Mouse (Mus musculus): ENCODE results near the gene Psat1.

DNA sequence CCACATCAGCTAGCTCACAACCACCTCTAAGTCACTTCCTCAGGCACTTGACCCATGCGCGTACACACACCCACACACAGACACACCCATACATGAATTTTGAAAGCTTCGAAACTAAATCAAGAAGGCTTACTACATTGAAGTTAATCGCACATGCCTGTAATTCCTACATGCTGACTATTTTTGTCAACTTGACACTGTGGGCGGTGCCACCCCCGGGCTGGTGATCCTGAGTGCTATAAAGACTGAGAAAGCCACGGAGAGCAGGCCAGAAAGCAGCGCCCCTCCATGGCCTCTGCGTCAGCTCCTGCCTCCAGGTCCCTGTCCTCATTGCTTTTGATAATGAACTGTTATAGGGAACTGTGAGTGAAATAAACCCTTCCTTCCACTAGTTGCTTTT, 23.7 kb downstream of the Psat1 start:
- no peak for TF ChIP-seq CTCF (IDR thresholded peaks at IDR 0.05; ENCODE audit: insufficient read depth, low read length)
- TF ChIP-seq POLR2A (IDR thresholded peaks at IDR 0.05; ENCODE audit: borderline replicate concordance, extremely low read depth, low read depth, low read length), result no peak
